Comparison of ENCODE assay signal across 29 mouse cellular contexts in genomic region chr1:153296035-153296434, GRCm38 (mm10). TPM values are rescaled to one million over a fixed set of nuclear protein-coding genes. Genes with fewer than 3 reads are reported as not detected.
DNase-seq lines count a peak whose midpoint lies in the region; ATAC-seq and TF ChIP-seq lines count a peak whose summit lies in the region.
"Had no signal": no experiment of that assay in that cellular context is flagged by ENCODE, and none has a peak within 500 bp of the region (broad histone marks: within the 10 kb centered on the region; RNA-seq: fewer than 3 reads in every experiment).

No protein-coding gene starts in this region.

- peak overlapping the region; percentile 21; the same call in 1 of the 2 replicates for H3K27ac ChIP-seq in stomach, embryonic 15.5 days
- no peak overlapping the region for H3K27ac ChIP-seq in stomach, postnatal 0 days (replicated peaks)
- H3K27ac ChIP-seq in MEL (ENCODE audit: control insufficient read depth, low read depth, low read length) = no peak overlapping the region
- H3K27ac ChIP-seq: embryonic facial prominence, embryonic 13.5 days; heart, embryonic 15.5 days had no signal

- ATAC-seq in stomach, embryonic 15.5 days (ENCODE audit: insufficient read depth, low FRiP score, low read depth) = no peak
- no peak for ATAC-seq in stomach, postnatal 0 days (ENCODE audit: low FRiP score, low TSS enrichment)
- ATAC-seq in erythroblast, adult 5-6 weeks (replicated peaks; ENCODE audit: low FRiP score, poor library complexity, severe bottlenecking) = no peak
- ATAC-seq: CD4-positive, CD25-positive, alpha-beta regulatory T cell, adult 4 months; forebrain, embryonic 14.5 days; forebrain, postnatal 0 days; hindbrain, embryonic 16.5 days; inflammation-experienced regulatory T-cells, adult 6 months; intestine, postnatal 0 days had no signal

- TF ChIP-seq RAD21 in MEL (IDR thresholded peaks at IDR 0.05; ENCODE audit: low read depth, low read length) = no peak

- no peak for TF ChIP-seq EP300 in stomach, postnatal 0 days (optimal IDR thresholded peaks at IDR 0.05)
- no peak for TF ChIP-seq EP300 in MEL (IDR thresholded peaks at IDR 0.05; ENCODE audit: low read depth in 1 of 2, low read length in 2 of 2)

- H3K4me1 ChIP-seq in stomach, embryonic 15.5 days = peaks cover 12% of the 10 kb centered on the region; the same call in 1 of the 2 replicates
- peaks cover 6% of the 10 kb centered on the region for H3K4me1 ChIP-seq in stomach, postnatal 0 days (replicated peaks; ENCODE audit: control insufficient read depth, insufficient read depth)
- H3K4me1 ChIP-seq in MEL (ENCODE audit: control insufficient read depth in 1 of 2, insufficient read depth in 2 of 2, low read length in 2 of 2) = peaks cover 6 to 9% of the 10 kb centered on the region in 2 experiments

- no peak overlapping the region for H3K4me2 ChIP-seq in stomach, embryonic 15.5 days
- H3K4me2 ChIP-seq in stomach, postnatal 0 days (replicated peaks; ENCODE audit: low read depth) = no peak overlapping the region
- H3K4me2 ChIP-seq: embryonic facial prominence, embryonic 13.5 days; heart, embryonic 12.5 days; heart, embryonic 15.5 days had no signal

- intact Hi-C loops in heart, postnatal 14 days (cut with DNase I) = no loop called here

- H3K79me2 ChIP-seq in MEL (ENCODE audit: control insufficient read depth, insufficient read depth, low read length, poor library complexity) = peaks cover 1% of the 10 kb centered on the region; the same call in 1 of the 2 replicates

- no peaks in the 10 kb centered on the region for H3K9me3 ChIP-seq in stomach, embryonic 15.5 days
- H3K9me3 ChIP-seq in stomach, postnatal 0 days (ENCODE audit: control insufficient read depth, low read length) = no peaks in the 10 kb centered on the region
- H3K9me3 ChIP-seq in MEL (replicated peaks; ENCODE audit: insufficient read depth, low read length) = no peaks in the 10 kb centered on the region
- H3K9me3 ChIP-seq: embryonic facial prominence, embryonic 13.5 days; G1E; heart, embryonic 12.5 days; heart, embryonic 15.5 days had no signal

- no peak for TF ChIP-seq POLR2A in MEL (IDR thresholded peaks at IDR 0.05; ENCODE audit: control insufficient read depth in 1 of 2, insufficient read depth in 1 of 2, low read depth in 1 of 2, low read length in 2 of 2, poor library complexity in 1 of 2)

- H3K36me3 ChIP-seq in stomach, embryonic 15.5 days = no peaks in the 10 kb centered on the region
- no peaks in the 10 kb centered on the region for H3K36me3 ChIP-seq in stomach, postnatal 0 days (ENCODE audit: control insufficient read depth, insufficient read depth, low read length)
- peaks cover 0 to 6% of the 10 kb centered on the region in 2 experiments; a peak in 2 of 4 replicates for H3K36me3 ChIP-seq in MEL (ENCODE audit: control insufficient read depth in 1 of 2, insufficient read depth in 2 of 2, low read length in 2 of 2)
- H3K36me3 ChIP-seq: embryonic facial prominence, embryonic 13.5 days; heart, embryonic 12.5 days; heart, embryonic 15.5 days had no signal

- WGBS in stomach, embryonic 15.5 days = 65% methylated on average over 6 of the region's 6 CpGs
- 65% methylated on average over 6 of the region's 6 CpGs for WGBS in stomach, postnatal 0 days

- no peak for TF ChIP-seq CTCF in stomach, postnatal 0 days (IDR thresholded peaks at IDR 0.05; ENCODE audit: low read depth)
- no peak for TF ChIP-seq CTCF in MEL (IDR thresholded peaks at IDR 0.05 in 2 of 3, conservative IDR thresholded peaks at IDR 0.05 in 1 of 3; ENCODE audit: control insufficient read depth in 1 of 3, insufficient read depth in 1 of 3, low read depth in 2 of 3, low read length in 3 of 3, poor library complexity in 1 of 3, severe bottlenecking in 1 of 3)

- no peak overlapping the region for H3K9ac ChIP-seq in stomach, embryonic 15.5 days
- no peak overlapping the region for H3K9ac ChIP-seq in stomach, postnatal 0 days (ENCODE audit: low read length)
- H3K9ac ChIP-seq in MEL (ENCODE audit: control insufficient read depth, low read depth, low read length, poor library complexity, severe bottlenecking) = no peak overlapping the region
- H3K9ac ChIP-seq: embryonic facial prominence, embryonic 13.5 days; forebrain, postnatal 0 days; heart, embryonic 12.5 days; heart, embryonic 15.5 days had no signal

- H3K27me3 ChIP-seq in stomach, embryonic 15.5 days (replicated peaks) = no peaks in the 10 kb centered on the region
- no peaks in the 10 kb centered on the region for H3K27me3 ChIP-seq in stomach, postnatal 0 days (ENCODE audit: control insufficient read depth, insufficient read depth, low read length)
- H3K27me3 ChIP-seq in MEL (ENCODE audit: control insufficient read depth in 1 of 2, insufficient read depth in 2 of 2, low read length in 2 of 2) = no peaks in the 10 kb centered on the region
- H3K27me3 ChIP-seq: embryonic facial prominence, embryonic 13.5 days; heart, embryonic 12.5 days; heart, embryonic 15.5 days had no signal

- DNase-seq in heart, adult 11 months = peak; percentile 29
- no peak for DNase-seq in heart, postnatal 14 days
- no peak for DNase-seq in stomach, postnatal 0 days (ENCODE audit: low spot score)
- DNase-seq in MEL (ENCODE audit: low read depth, low spot score) = no peak
- no peak for DNase-seq in urinary bladder, postnatal 25 days (ENCODE audit: low spot score)
- DNase-seq: adrenal gland, adult 2 months; adrenal gland, postnatal 14 days; cerebellum, adult 11 months; cerebellum, adult 2 months; cerebellum, adult 9-11 months; cerebellum, postnatal 25 days; forebrain, postnatal 0 days; gastrocnemius, postnatal 10 days; gastrocnemius, postnatal 36 days; heart, adult 18-20 months; heart, postnatal 10 days; heart, postnatal 4 days; kidney, adult 2 months had no signal

- H3K4me3 ChIP-seq in stomach, embryonic 15.5 days (replicated peaks) = no peak overlapping the region
- no peak overlapping the region for H3K4me3 ChIP-seq in stomach, postnatal 0 days (ENCODE audit: low read depth, low read length)
- H3K4me3 ChIP-seq in MEL (ENCODE audit: control insufficient read depth in 1 of 2, insufficient read depth in 1 of 2, low read depth in 2 of 2, low read length in 2 of 2) = no peak overlapping the region
- H3K4me3 ChIP-seq: embryonic facial prominence, embryonic 13.5 days; heart, embryonic 12.5 days; heart, embryonic 15.5 days had no signal

TF ChIP-seq in MEL, 35 proteins besides CTCF, POLR2A, EP300 and RAD21:
- peak; percentile 43; the same call in 1 of the 2 replicates for TF ChIP-seq MAFK (IDR thresholded peaks at IDR 0.05; ENCODE audit: borderline replicate concordance, low read depth, low read length)
- no peak for TF ChIP-seq ELF1 (IDR thresholded peaks at IDR 0.05; ENCODE audit: low read depth, low read length)

RNA-seq across cellular contexts. Expression of gene Lamc1, which starts 36.6 kb away (rescaled TPM):
- total RNA-seq in heart, postnatal 14 days (2021) = 100 to 1,000 TPM; 303 to 323 TPM
- polyA plus RNA-seq in stomach, embryonic 15.5 days (2015; fragmentation: Nextera tagmentation; extraction: Ambion mirVana) = 62.9 and 64.0 TPM in 2 replicates
- 41.6 and 41.8 TPM in 2 replicates for polyA plus RNA-seq in stomach, postnatal 0 days (2015; fragmentation: Nextera tagmentation; extraction: Ambion mirVana)
- total RNA-seq in MEL (2012; rRNA removed) = 13.1 and 15.2 TPM in 2 replicates
- polyA plus RNA-seq in MEL (2012; ENCODE audit: insufficient read depth in 1 of 2, insufficient read length in 2 of 2, low read depth in 1 of 2, low replicate concordance in 2 of 2, missing spikeins in 1 of 2) = 100 to 1,000 TPM in 1 of 2 experiments, 10 to 100 TPM in 1; 32.4 to 174 TPM
- 0.63 TPM in 1 of 2 replicates, not detected in the other for total RNA-seq in erythroblast, adult 5-6 weeks (2015; ENCODE audit: low replicate concordance)
- 0.34 TPM in 1 of 2 replicates, not detected in the other for total RNA-seq in erythroblast, adult 5-6 weeks (2017; ENCODE audit: low replicate concordance)

Comparison
In these comparisons a context has a peak if more than half of its experiments do, and no peak if none do; other contexts are left out.
1. RNA of gene Lamc1, which starts 36.6 kb away (total RNA-seq): 303 to 323 TPM in heart, postnatal 14 days; 13.1 to 15.2 TPM in MEL and 0.34 to 0.63 TPM in erythroblast, adult 5-6 weeks; every median in the first group is over 10 times any median in the second.